11 mouse cellular contexts compared by ENCODE assay signal in genomic region chr12:28874781-28875251, GRCm38 (mm10).
DNase-seq lines count a peak whose midpoint lies in the region; ATAC-seq and TF ChIP-seq lines count a peak whose summit lies in the region.
"Had no signal": no experiment of that assay in that cellular context is flagged by ENCODE, and none has a peak within 500 bp of the region (broad histone marks: within the 10 kb centered on the region; RNA-seq: fewer than 3 reads in every experiment).

No protein-coding gene starts in this region.

- peak overlapping the region; percentile 70 for H3K27ac ChIP-seq in left cerebral cortex, adult 2 months

- peak; percentile 52 for DNase-seq in layer of hippocampus, adult 9-11 months
- DNase-seq in layer of hippocampus, postnatal 25 days (ENCODE audit: extremely low spot score in 1 of 2, low spot score in 1 of 2), result no peak
- DNase-seq in forelimb bud, embryonic 11.5 days (ENCODE audit: low read depth, low spot score), result peak; percentile 13
- DNase-seq in left cerebral cortex, adult 2 months (ENCODE audit: extremely low spot score in 1 of 2, low spot score in 2 of 2), result peak in 1 of 2 experiments; percentile 73
- DNase-seq in right cerebral cortex, postnatal 10 days (ENCODE audit: low spot score in 2 of 2), result peak; percentile 77 to 84
- no peak for DNase-seq in adrenal gland, postnatal 36 days
- DNase-seq: kidney, adult 2 months; lung, adult 18-20 months had no signal

- H3K4me3 ChIP-seq in left cerebral cortex, adult 2 months, result no peak overlapping the region
- H3K4me3 ChIP-seq: heart, embryonic 12.5 days had no signal

- no peak for TF ChIP-seq CTCF in left cerebral cortex, adult 2 months (IDR thresholded peaks at IDR 0.05)

- no peak for ATAC-seq in CD4-positive, CD25-positive, alpha-beta regulatory T cell, adult 4 months
- ATAC-seq: activated CD4-positive, CD25-positive, alpha-beta regulatory T cell, adult 4 months had no signal

- intact Hi-C loops in left cerebral cortex, adult 2 months (cut with DNase I), result loop anchor here (5.0 kb wide), 3 partner anchors 173 to 652 kb away; partner anchors contain the start of gene Myt1l

Comparison
In these comparisons a context has a peak if more than half of its experiments do, and no peak if none do; other contexts are left out.
1. DNase-seq: peak in layer of hippocampus, adult 9-11 months (single experiment), forelimb bud, embryonic 11.5 days (single experiment) and right cerebral cortex, postnatal 10 days (2 of 2); none in layer of hippocampus, postnatal 25 days (0 of 2) and adrenal gland, postnatal 36 days (0 of 2).